Mouse (Mus musculus) megakaryocyte, embryonic 14.5 days (primary cell): ENCODE results near the gene Etfb. TPM values are rescaled to one million over a fixed set of nuclear protein-coding genes. Genes with fewer than 3 reads are reported as not detected.

Experiments used
- H3K27me3 ChIP-seq: replicated peaks from 2 replicates; pipeline ENCODE3; 2012; ENCODE audit warnings: inconsistent platforms
- H3K36me3 ChIP-seq: replicated peaks from 2 replicates; pipeline ENCODE3; 2012; ENCODE audit warnings: low read length, inconsistent platforms, mixed read lengths
- H3K4me1 ChIP-seq: 2 replicates; pipeline ENCODE4 v1.6.1; 2012; ENCODE audit warnings: inconsistent platforms
- H3K4me3 ChIP-seq: replicated peaks from 2 replicates; pipeline ENCODE3; 2012; ENCODE audit warnings: moderate library complexity, mild to moderate bottlenecking, inconsistent platforms
- H3K9me3 ChIP-seq: 2 replicates; pipeline ENCODE4 v1.6.1; 2012; ENCODE audit warnings: inconsistent platforms
- FLI1 ChIP-seq: IDR thresholded peaks from 2 replicates; pipeline ENCODE4 v1.6.1; 2012; ENCODE audit warnings: low read length, inconsistent platforms, mixed read lengths
- GATA1 ChIP-seq: IDR thresholded peaks from 3 replicates; pipeline ENCODE4 v1.6.1; 2012; ENCODE audit warnings: mixed read lengths, low read length, inconsistent platforms, borderline replicate concordance
- polyA plus RNA-seq: library from polyadenylated mRNA; stranded (reverse); fragments of >175 nt; gene quantifications from 2 replicates; pipeline ENCODE4 v1.2.3, GENCODE M21; 2012; ENCODE audit warnings: low replicate concordance; ENCODE audit not compliant: insufficient read depth

Gene Etfb
- polyA plus RNA-seq, 1 experiment = 368 TPM

- Histone ChIP-seq H3K4me1 (peaks cover 1% of the 10 kb centered on the region; the same call in 1 of the 2 replicates), H3K36me3 (no peaks in the 10 kb centered on the region), H3K9me3 (peaks cover 4% of the 10 kb centered on the region; the same call in 1 of the 2 replicates), H3K27me3 (peaks cover 69% of the 10 kb centered on the region), H3K4me3 (no peak overlapping the region)
- no peak for TF ChIP-seq FLI1
Observed at GRCm38 (mm10) chr7:43490182-43490584, 46.3 kb downstream of the Etfb start.

- H3K27me3 ChIP-seq = peaks cover 76% of the 10 kb centered on the region
- no peaks in the 10 kb centered on the region for H3K36me3 ChIP-seq
- TF ChIP-seq GATA1 (no peak), FLI1 (no peak)
Observed at GRCm38 (mm10) chr7:43490861-43491260, 47.0 kb downstream of the Etfb start.

GRCm38 (mm10) chr7:43495343-43496021, 51.6 kb downstream of the Etfb start:
- Histone ChIP-seq H3K4me3 (no peak overlapping the region), H3K36me3 (no peaks in the 10 kb centered on the region), H3K4me1 (peaks cover 7% of the 10 kb centered on the region; the same call in 1 of the 2 replicates), H3K9me3 (peaks cover 22% of the 10 kb centered on the region), H3K27me3 (peaks cover 47% of the 10 kb centered on the region)
- TF ChIP-seq GATA1 (no peak), FLI1 (no peak)

More at GRCm38 (mm10) chr7:43490861-43491260, 47.0 kb downstream of the Etfb start:
- peaks cover 4% of the 10 kb centered on the region; the same call in 1 of the 2 replicates for H3K9me3 ChIP-seq
- peaks cover 7% of the 10 kb centered on the region; the same call in 1 of the 2 replicates for H3K4me1 ChIP-seq
- H3K4me3 ChIP-seq = no peak overlapping the region

Other genes with a start within 250 kb of the Etfb start
- 3.7 TPM in 1 of 2 replicates, not detected in the other for gene Zfp715, start 130.8 kb upstream of the Etfb start, polyA plus RNA-seq
- gene Siglecf, start 92.7 kb upstream of the Etfb start, polyA plus RNA-seq = 1.5 and 2.7 TPM in 2 replicates
- 0.10 TPM in 1 of 2 replicates, not detected in the other for gene Siglecg, start 35.9 kb upstream of the Etfb start, polyA plus RNA-seq
- 1.4 and 9.3 TPM in 2 replicates for gene Lim2, start 16.4 kb upstream of the Etfb start, polyA plus RNA-seq
- 2.9 and 10.0 TPM in 2 replicates for gene Nkg7, start 7.0 kb upstream of the Etfb start, polyA plus RNA-seq
- gene Cldnd2, start 3.3 kb upstream of the Etfb start, polyA plus RNA-seq = not detected in 2 replicates
- gene Gm45233, start within 50 bp of the Etfb start, polyA plus RNA-seq = 0.75 TPM in 1 of 2 replicates, not detected in the other
- gene Vsig10l, start 19.1 kb downstream of the Etfb start, polyA plus RNA-seq = 3.3 and 9.4 TPM in 2 replicates
- not detected in 2 replicates for gene Iglon5, start 46.0 kb downstream of the Etfb start, polyA plus RNA-seq
- not detected in 2 replicates for gene 4931406B18Rik, start 61.9 kb downstream of the Etfb start, polyA plus RNA-seq
- 0.35 TPM in 1 of 2 replicates, not detected in the other for gene Cd33, start 100.3 kb downstream of the Etfb start, polyA plus RNA-seq
- gene Zfp658, start 118.2 kb downstream of the Etfb start, polyA plus RNA-seq = not detected in 2 replicates
- gene Zfp719, start 135.5 kb downstream of the Etfb start, polyA plus RNA-seq = 0.62 TPM in 1 of 2 replicates, not detected in the other
- not detected in 2 replicates for gene Zfp819, start 163.1 kb downstream of the Etfb start, polyA plus RNA-seq
- gene Ceacam18, start 190.6 kb downstream of the Etfb start, polyA plus RNA-seq = 0.86 TPM in 1 of 2 replicates, not detected in the other
- gene Siglece, start 216.1 kb downstream of the Etfb start, polyA plus RNA-seq = not detected in 2 replicates
- gene Ctu1, start 227.9 kb downstream of the Etfb start, polyA plus RNA-seq = 6.6 and 15.5 TPM in 2 replicates
- not detected in 2 replicates for gene Klk14, start 246.3 kb downstream of the Etfb start, polyA plus RNA-seq